Mouse (Mus musculus) limb, embryonic 14.5 days (tissue): ENCODE results near the gene Usp10. TPM values are rescaled to one million over a fixed set of nuclear protein-coding genes. Genes with fewer than 3 reads are reported as not detected.

ENCODE experiments used
- ATAC-seq: fragments of 200-750 bp; cut with Nextera tagmentation; 2 replicates; pipeline ENCODE4 v1.8.0; 2017; ENCODE audit warnings: low read depth, moderate number of reproducible peaks, moderate TSS enrichment; ENCODE audit not compliant: low FRiP score
- DNase-seq: peaks from one replicate; pipeline ENCODE4 v3.0.0-alpha.2; 2015; ENCODE audit warnings: low spot score
- H3K27ac ChIP-seq: fragments of 300-500 bp; sonication (generic); replicated peaks from 2 replicates; pipeline ENCODE4 v1.5.1; 2014; ENCODE audit warnings: low read depth, mild to moderate bottlenecking, low read length, moderate library complexity, mixed read lengths
- H3K27me3 ChIP-seq: fragments of 300-500 bp; sonication (generic); 2 replicates; pipeline ENCODE4 v1.6.1; 2014; ENCODE audit warnings: low read length, mixed read lengths; ENCODE audit not compliant: control insufficient read depth, insufficient read depth
- H3K36me3 ChIP-seq: fragments of 300-500 bp; sonication (generic); 2 replicates; pipeline ENCODE4 v1.6.1; 2014; ENCODE audit warnings: mild to moderate bottlenecking, low read length, moderate library complexity, mixed read lengths; ENCODE audit not compliant: control insufficient read depth, insufficient read depth
- H3K4me1 ChIP-seq: fragments of 300-500 bp; sonication (generic); 2 replicates; pipeline ENCODE4 v1.6.1; 2014; ENCODE audit warnings: antibody characterized with exemption, low read length, mixed read lengths; ENCODE audit not compliant: control insufficient read depth, insufficient read depth
- H3K4me2 ChIP-seq: fragments of 300-500 bp; sonication (generic); replicated peaks from 2 replicates; pipeline ENCODE4 v1.6.1; 2014; ENCODE audit warnings: low read depth, mild to moderate bottlenecking, low read length, moderate library complexity; ENCODE audit not compliant: severe bottlenecking
- H3K4me3 ChIP-seq: fragments of 300-500 bp; sonication (generic); replicated peaks from 2 replicates; pipeline ENCODE4 v1.5.1; 2014; ENCODE audit warnings: low read length
- H3K9ac ChIP-seq: fragments of 300-500 bp; sonication (generic); 2 replicates; pipeline ENCODE4 v1.6.1; 2014; ENCODE audit warnings: mild to moderate bottlenecking, low read depth, low read length, moderate library complexity; ENCODE audit not compliant: severe bottlenecking
- H3K9me3 ChIP-seq: fragments of 300-500 bp; sonication (generic); 2 replicates; pipeline ENCODE4 v1.6.1; 2016; ENCODE audit warnings: low read length; ENCODE audit not compliant: control insufficient read depth
- POLR2A ChIP-seq: fragments of 200-500 bp; IDR thresholded peaks from 2 replicates; pipeline ENCODE4 v1.8.0; 2012; ENCODE audit warnings: inconsistent platforms, mild to moderate bottlenecking, moderate library complexity, borderline replicate concordance; ENCODE audit not compliant: insufficient read depth, insufficient read length; ENCODE audit errors: extremely low read depth
- WGBS: fragments of 180-500 bp; shearing (Covaris S2); extraction: QIAGEN DNeasy Blood & Tissue Kit; methylation state at CpG from one replicate; pipeline ENCODE4 v1.1.7; 2014; 5-methylcytosine and 5-hydroxymethylcytosine counted together
- polyA plus RNA-seq, 2 experiments: library from polyadenylated mRNA; depleted of rRNA in 1 of 2; stranded (reverse) in 1 of 2; unstranded in 1 of 2; fragments of >200 nt; fragmentation: Nextera tagmentation in 1 of 2; extraction: Ambion mirVana in 1 of 2; gene quantifications; 2 replicates each; pipeline versions ENCODE4 v1.2.1 to v1.2.3; 2012 to 2014

Gene Usp10
- polyA plus RNA-seq, 2 experiments = 95.9 to 131 TPM

DNA sequence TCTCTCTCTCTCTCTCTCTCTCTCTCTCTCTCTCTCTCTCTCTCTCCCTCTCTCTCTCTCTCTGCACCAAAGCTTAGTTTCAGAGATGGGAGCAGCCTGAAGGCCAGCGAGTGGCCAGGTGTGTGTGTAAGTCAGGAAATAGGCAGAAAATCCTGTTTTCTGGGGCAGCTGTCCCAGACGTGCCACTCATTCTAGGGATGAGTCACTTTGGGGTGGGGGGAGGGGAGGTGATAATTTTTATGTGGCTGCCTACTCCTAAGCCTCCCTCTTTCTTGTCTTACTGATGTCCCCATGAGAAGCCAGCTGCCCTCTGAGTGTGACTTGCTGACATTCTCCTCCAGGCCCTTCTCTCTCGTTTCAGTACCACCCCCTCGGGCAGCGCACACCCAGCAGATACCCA, 76.0 kb downstream of the Usp10 start:
- Histone ChIP-seq H3K4me3 (no peak overlapping the region), H3K4me1 (no peaks in the 10 kb centered on the region), H3K27ac (no peak overlapping the region), H3K9ac (no peak overlapping the region), H3K4me2 (no peak overlapping the region), H3K9me3 (no peaks in the 10 kb centered on the region), H3K27me3 (no peaks in the 10 kb centered on the region), H3K36me3 (no peaks in the 10 kb centered on the region)
- 59% methylated on average over 5 of the region's 5 CpGs for WGBS
- no peak for TF ChIP-seq POLR2A
- no peak for ATAC-seq
- DNase-seq = no peak

DNA sequence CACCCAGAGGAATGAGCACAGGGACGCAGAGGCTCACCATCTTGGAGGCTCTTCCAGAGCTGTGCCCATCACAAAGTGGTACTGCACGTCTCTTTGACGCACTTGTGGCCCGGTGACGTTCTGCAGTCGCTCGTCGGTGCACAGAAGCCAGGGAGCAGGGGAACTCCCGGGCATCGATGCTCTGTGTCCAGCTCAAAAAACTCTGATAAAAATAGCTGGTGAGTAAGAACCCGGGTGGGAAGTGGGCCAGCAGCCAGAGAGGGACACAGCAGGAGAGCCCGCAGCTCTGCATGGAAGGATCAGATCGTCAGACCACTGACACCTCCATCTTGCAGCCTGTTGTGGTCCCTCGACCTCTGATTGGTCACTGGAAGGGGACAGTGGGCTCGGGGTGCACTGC, 77.9 kb downstream of the Usp10 start:
- 69% methylated on average over 15 of the region's 15 CpGs for WGBS
- Histone ChIP-seq H3K4me2 (no peak overlapping the region), H3K9me3 (no peaks in the 10 kb centered on the region), H3K27ac (no peak overlapping the region), H3K4me1 (peaks cover 6% of the 10 kb centered on the region; the same call in 1 of the 2 replicates), H3K4me3 (no peak overlapping the region), H3K36me3 (no peaks in the 10 kb centered on the region), H3K9ac (no peak overlapping the region), H3K27me3 (no peaks in the 10 kb centered on the region)
- DNase-seq (no peak), ATAC-seq (no peak)
- no peak for TF ChIP-seq POLR2A

DNA sequence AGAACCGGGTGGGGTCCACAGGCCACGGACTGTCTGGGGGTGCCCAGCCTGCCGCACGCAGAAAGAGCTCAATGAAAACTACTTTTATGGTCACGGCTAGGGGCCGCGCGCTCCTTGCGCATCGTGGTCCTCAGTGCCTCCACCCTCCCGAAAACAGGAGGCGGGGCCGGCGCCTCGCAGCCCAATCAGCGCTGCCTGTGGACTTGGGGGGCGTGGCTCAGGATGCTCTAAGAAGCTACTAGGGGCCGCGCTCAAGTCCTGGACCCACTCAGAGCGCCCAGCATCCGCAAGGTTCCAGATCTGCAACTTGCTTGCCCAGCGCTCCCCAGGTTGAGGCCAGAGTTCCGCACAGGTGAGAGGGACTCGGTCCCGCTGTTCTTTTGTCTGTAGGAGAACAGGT, 82.1 kb downstream of the Usp10 start, which contains the start of gene Crispld2:
Gene Crispld2 (plus strand): TSS at position 190 of the 400 bp plus-strand sequence.
- 0 out of 2 replicates have a peak within 1 kb of the TSS, but pooled peaks have one; percentile 9 for H3K27ac ChIP-seq
- H3K4me2 ChIP-seq = peak within 1 kb of the TSS; percentile 65
- H3K27me3 ChIP-seq = no peaks in the 10 kb centered on the region
- H3K9ac ChIP-seq = no peak within 1 kb of the TSS
- ATAC-seq = peak; percentile 92
- TF ChIP-seq POLR2A = no peak
- H3K4me3 ChIP-seq = peak within 1 kb of the TSS; percentile 35
- no peaks in the 10 kb centered on the region for H3K9me3 ChIP-seq
- H3K36me3 ChIP-seq = no peaks in the 10 kb centered on the region
- H3K4me1 ChIP-seq = peaks cover 19% of the 10 kb centered on the region
- peak; percentile 93 for DNase-seq
- whole genome bisulfite sequencing = under 1% methylated on average over 25 of the region's 25 CpGs

DNA sequence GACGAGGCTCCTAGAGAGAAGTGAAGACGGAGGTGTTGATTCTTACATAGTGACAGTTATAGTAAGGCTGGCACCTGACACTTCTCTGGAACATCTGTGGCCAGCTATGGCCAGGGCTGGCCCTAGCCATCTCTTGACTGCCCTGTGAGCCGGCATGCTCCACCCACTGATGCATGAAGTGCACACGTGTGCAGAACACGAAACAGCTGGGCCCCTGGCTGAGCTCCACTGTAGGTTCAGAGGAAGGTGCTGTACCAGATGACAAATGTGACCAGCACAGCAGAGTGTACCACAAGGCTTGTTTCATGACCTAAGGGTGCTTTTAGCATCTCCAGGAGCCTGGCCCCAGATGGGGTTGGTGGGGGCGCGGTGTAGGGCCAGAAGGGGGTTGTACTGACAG, 84.0 kb downstream of the Usp10 start:
- WGBS = 47% methylated on average over 7 of the region's 7 CpGs
- Histone ChIP-seq H3K36me3 (no peaks in the 10 kb centered on the region), H3K27me3 (no peaks in the 10 kb centered on the region), H3K4me2 (no peak overlapping the region; the same call in 1 of the 2 replicates), H3K4me3 (no peak overlapping the region), H3K4me1 (peaks cover 19% of the 10 kb centered on the region), H3K9ac (no peak overlapping the region), H3K9me3 (no peaks in the 10 kb centered on the region), H3K27ac (no peak overlapping the region)
- no peak for ATAC-seq
- DNase-seq = peak; percentile 20
- TF ChIP-seq POLR2A = no peak

DNA sequence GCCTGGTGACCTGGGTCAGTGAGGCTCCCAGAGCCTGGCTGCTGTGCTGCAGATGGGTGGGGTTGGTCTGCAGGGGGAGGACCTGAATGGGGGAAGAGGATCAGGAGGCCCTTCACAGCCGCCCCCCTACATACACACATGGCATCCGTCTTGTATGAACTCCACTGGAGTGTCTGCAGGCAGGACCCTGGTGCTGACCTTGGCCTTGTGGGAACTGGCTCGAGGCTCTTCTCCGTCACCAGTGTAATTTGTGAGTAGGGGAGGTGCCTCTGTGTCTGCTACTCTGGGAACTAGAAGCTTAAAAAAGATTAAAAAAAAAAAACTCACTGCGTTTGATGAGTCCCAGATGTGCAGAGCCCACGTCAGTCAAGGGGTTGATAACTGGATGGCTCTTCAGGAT, 84.4 kb downstream of the Usp10 start:
- DNase-seq (no peak), ATAC-seq (no peak)
- H3K27me3 ChIP-seq = no peaks in the 10 kb centered on the region
- H3K9me3 ChIP-seq = no peaks in the 10 kb centered on the region
- peaks cover 19% of the 10 kb centered on the region for H3K4me1 ChIP-seq
- no peak overlapping the region for H3K9ac ChIP-seq
- no peak overlapping the region; the same call in 1 of the 2 replicates for H3K4me2 ChIP-seq
- WGBS = 23% methylated on average over 6 of the region's 6 CpGs
- no peak for TF ChIP-seq POLR2A
- no peaks in the 10 kb centered on the region for H3K36me3 ChIP-seq
- no peak overlapping the region for H3K4me3 ChIP-seq
- H3K27ac ChIP-seq = no peak overlapping the region

DNA sequence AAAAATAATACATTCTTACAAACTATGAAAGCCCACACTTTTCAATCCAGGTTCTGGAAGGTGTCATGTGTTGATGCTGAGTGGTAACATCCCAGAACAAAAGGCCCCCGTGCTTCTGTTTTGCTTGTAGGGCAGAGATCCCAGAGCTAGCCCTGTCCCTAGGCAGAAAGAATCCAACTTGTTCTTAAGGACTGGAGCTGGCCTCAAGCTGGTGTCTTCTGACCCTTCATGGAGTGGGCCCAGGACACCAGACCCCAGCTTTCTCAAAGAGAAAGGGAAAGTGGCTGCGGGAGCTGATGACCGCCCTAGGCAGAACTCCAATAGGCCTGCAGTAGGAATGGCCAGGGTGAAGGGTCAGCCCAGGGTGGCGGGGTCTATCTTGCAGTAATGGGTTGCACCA, 87.1 kb downstream of the Usp10 start:
- no peak for DNase-seq
- H3K4me2 ChIP-seq = no peak overlapping the region
- H3K4me3 ChIP-seq = no peak overlapping the region
- H3K9me3 ChIP-seq = no peaks in the 10 kb centered on the region
- H3K27ac ChIP-seq = no peak overlapping the region
- peaks cover 19% of the 10 kb centered on the region for H3K4me1 ChIP-seq
- TF ChIP-seq POLR2A = no peak
- WGBS = 86% methylated on average over 4 of the region's 4 CpGs
- no peaks in the 10 kb centered on the region for H3K36me3 ChIP-seq
- H3K9ac ChIP-seq = no peak overlapping the region
- H3K27me3 ChIP-seq = no peaks in the 10 kb centered on the region
- no peak for ATAC-seq
